7 mouse cellular contexts compared by ENCODE assay signal in the genomic region with DNA sequence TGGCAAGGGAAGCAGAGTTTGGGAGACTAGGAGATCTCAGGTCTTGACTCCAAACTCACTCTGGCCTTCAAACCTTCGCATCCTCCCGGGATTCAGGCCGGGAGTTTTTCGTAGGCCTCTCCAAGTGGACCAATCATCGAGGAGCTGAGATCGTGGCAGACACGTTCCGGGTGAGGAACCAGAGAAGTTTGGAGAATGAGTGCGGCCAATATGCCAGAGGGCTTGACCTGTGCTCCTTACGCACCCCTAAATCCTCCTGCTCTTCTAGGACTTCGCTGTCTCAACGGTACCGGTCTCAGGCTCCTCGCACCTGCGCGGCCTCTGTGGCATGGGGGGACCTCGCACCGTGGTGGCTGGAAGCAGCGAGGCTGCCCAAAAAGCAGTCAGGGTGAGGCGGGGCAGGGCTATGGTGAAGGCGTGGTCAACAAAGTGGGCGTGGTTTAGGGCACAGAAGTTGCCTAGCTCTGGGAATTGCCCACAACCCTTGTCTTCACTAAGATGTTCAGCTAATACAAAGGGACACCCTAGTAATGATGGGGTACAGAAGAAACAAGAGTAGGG. TPM values are rescaled to one million over a fixed set of nuclear protein-coding genes. Genes with fewer than 3 reads are reported as not detected.
A peak's percentile ranks its signal among the peaks of the same experiment; 100 is the strongest.
DNase-seq lines count a peak whose midpoint lies in the region; ATAC-seq and TF ChIP-seq lines count a peak whose summit lies in the region.

No protein-coding gene starts in this region.

- DNase-seq in 3T3-L1 (ENCODE audit: low read depth, low spot score), result peak; percentile 48
- no peak for DNase-seq in G1E (ENCODE audit: low spot score)
- no peak for DNase-seq in limb, embryonic 11.5 days (ENCODE audit: low spot score)
- no peak for DNase-seq in urinary bladder, postnatal 10 days (ENCODE audit: low spot score)
- DNase-seq in left cerebral cortex, adult 8-10 months (ENCODE audit: low spot score in 2 of 2), result no peak

- H3K4me3 ChIP-seq in G1E (ENCODE audit: low read depth, low read length), result peak overlapping the region; percentile 76; the same call in 1 of the 2 replicates
- H3K4me3 ChIP-seq in heart, embryonic 14.5 days (ENCODE audit: control insufficient read depth in 1 of 2, insufficient read depth in 1 of 2, low read depth in 1 of 2, low read length in 2 of 2), result peak overlapping the region; percentile 66 to 94
- no peak overlapping the region; the same call in 1 of the 2 replicates for H3K4me3 ChIP-seq in limb, embryonic 11.5 days (ENCODE audit: low read depth, low read length)
- H3K4me3 ChIP-seq in neural tube, embryonic 13.5 days, result peak overlapping the region; percentile 79

- H3K4me1 ChIP-seq in G1E (ENCODE audit: insufficient read depth, low read depth, low read length), result peaks cover 70% of the 10 kb centered on the region
- peaks cover 10 to 22% of the 10 kb centered on the region in 2 experiments for H3K4me1 ChIP-seq in heart, embryonic 14.5 days (ENCODE audit: control insufficient read depth in 2 of 2, insufficient read depth in 2 of 2, low read length in 2 of 2)
- H3K4me1 ChIP-seq in limb, embryonic 11.5 days (ENCODE audit: control insufficient read depth, insufficient read depth, low read length), result peaks cover 19% of the 10 kb centered on the region
- peaks cover 43% of the 10 kb centered on the region for H3K4me1 ChIP-seq in neural tube, embryonic 13.5 days (replicated peaks)

- peak overlapping the region; percentile 91; the same call in 1 of the 2 replicates for H3K9ac ChIP-seq in heart, embryonic 14.5 days (ENCODE audit: low read length)
- no peak overlapping the region for H3K9ac ChIP-seq in limb, embryonic 11.5 days (ENCODE audit: low read length)
- peak overlapping the region; percentile 87 for H3K9ac ChIP-seq in neural tube, embryonic 13.5 days

- no peak for TF ChIP-seq CTCF in G1E (IDR thresholded peaks at IDR 0.05; ENCODE audit: low read depth, low read length)

- peaks cover 66% of the 10 kb centered on the region for H3K36me3 ChIP-seq in G1E (replicated peaks)
- peaks cover 53% of the 10 kb centered on the region for H3K36me3 ChIP-seq in heart, embryonic 14.5 days (ENCODE audit: control insufficient read depth, insufficient read depth, low read length)
- peaks cover 13% of the 10 kb centered on the region for H3K36me3 ChIP-seq in limb, embryonic 11.5 days (ENCODE audit: control insufficient read depth, insufficient read depth, low read length)
- peaks cover 32% of the 10 kb centered on the region for H3K36me3 ChIP-seq in neural tube, embryonic 13.5 days

- H3K4me2 ChIP-seq in heart, embryonic 14.5 days (ENCODE audit: low read length), result peak overlapping the region; percentile 93
- peak overlapping the region; percentile 95 for H3K4me2 ChIP-seq in limb, embryonic 11.5 days (ENCODE audit: low read depth, severe bottlenecking)
- peak overlapping the region; percentile 94 for H3K4me2 ChIP-seq in neural tube, embryonic 13.5 days

- ATAC-seq in G1E (ENCODE audit: extremely low read depth, insufficient number of reproducible peaks, low FRiP score, poor library complexity, severe bottlenecking), result no peak
- no peak for ATAC-seq in heart, embryonic 14.5 days (ENCODE audit: insufficient number of reproducible peaks, insufficient read depth, low FRiP score, low read depth)
- ATAC-seq in limb, embryonic 11.5 days (ENCODE audit: insufficient number of reproducible peaks, low FRiP score, low TSS enrichment, low read depth), result no peak
- no peak for ATAC-seq in neural tube, embryonic 13.5 days (ENCODE audit: low read depth)

- H3K9me3 ChIP-seq in G1E (replicated peaks), result no peaks in the 10 kb centered on the region
- no peaks in the 10 kb centered on the region for H3K9me3 ChIP-seq in heart, embryonic 14.5 days (ENCODE audit: control insufficient read depth, low read length)
- H3K9me3 ChIP-seq in limb, embryonic 11.5 days (ENCODE audit: control insufficient read depth, low read length), result no peaks in the 10 kb centered on the region
- H3K9me3 ChIP-seq in neural tube, embryonic 13.5 days, result no peaks in the 10 kb centered on the region

- peaks cover 13% of the 10 kb centered on the region for H3K27me3 ChIP-seq in G1E (ENCODE audit: insufficient read depth, low read length)
- H3K27me3 ChIP-seq in heart, embryonic 14.5 days (ENCODE audit: control insufficient read depth, insufficient read depth, low read length), result peaks cover 16% of the 10 kb centered on the region; the same call in 1 of the 2 replicates
- peaks cover 9% of the 10 kb centered on the region for H3K27me3 ChIP-seq in limb, embryonic 11.5 days (ENCODE audit: control insufficient read depth, insufficient read depth, low read length)
- H3K27me3 ChIP-seq in neural tube, embryonic 13.5 days, result peaks cover 31% of the 10 kb centered on the region

- 71% methylated on average over 22 of the region's 22 CpGs for WGBS in heart, embryonic 14.5 days
- WGBS in limb, embryonic 11.5 days, result 56% methylated on average over 22 of the region's 22 CpGs
- WGBS in neural tube, embryonic 13.5 days, result 52% methylated on average over 22 of the region's 22 CpGs

- H3K27ac ChIP-seq in heart, embryonic 14.5 days (replicated peaks in 1 of 2; ENCODE audit: control insufficient read depth in 1 of 2, insufficient read depth in 1 of 2, low read depth in 2 of 2, low read length in 2 of 2), result no peak overlapping the region
- H3K27ac ChIP-seq in limb, embryonic 11.5 days (replicated peaks; ENCODE audit: low read depth, low read length), result no peak overlapping the region
- H3K27ac ChIP-seq in neural tube, embryonic 13.5 days (replicated peaks), result no peak overlapping the region

RNA-seq across cellular contexts. Expression of a gene that starts 2.0 kb away (rescaled TPM):
- 52.4 and 70.3 TPM in 2 replicates for total RNA-seq in G1E (2014; fragmentation: Nextera tagmentation)
- total RNA-seq in G1E (2017), result 179 and 180 TPM in 2 replicates
- polyA plus RNA-seq in G1E (2012), result 242 and 291 TPM in 2 replicates
- polyA plus RNA-seq in heart, embryonic 14.5 days (2014; fragmentation: Nextera tagmentation; extraction: Ambion mirVana), result 186 and 222 TPM in 2 replicates
- polyA plus RNA-seq in limb, embryonic 11.5 days (2014; fragmentation: Nextera tagmentation; extraction: Ambion mirVana), result 553 and 582 TPM in 2 replicates
- polyA plus RNA-seq in neural tube, embryonic 13.5 days (2015; fragmentation: Nextera tagmentation; extraction: Ambion mirVana), result 417 and 431 TPM in 2 replicates
- 10 to 100 TPM; 13.1 to 20.2 (median 14.8) TPM for total RNA-seq in left cerebral cortex, adult 8-10 months (2022)

RNA-seq across cellular contexts. Expression of a gene that starts 4.4 kb away (rescaled TPM):
- total RNA-seq in G1E (2014; fragmentation: Nextera tagmentation) (not detected in 2 replicates), G1E (2017) (0.16 TPM in 1 of 2 replicates, not detected in the other)
- polyA plus RNA-seq in G1E (2012), result not detected in 2 replicates
- not detected in 2 replicates for polyA plus RNA-seq in heart, embryonic 14.5 days (2014; fragmentation: Nextera tagmentation; extraction: Ambion mirVana)
- polyA plus RNA-seq in limb, embryonic 11.5 days (2014; fragmentation: Nextera tagmentation; extraction: Ambion mirVana), result 0.16 TPM in 1 of 2 replicates, not detected in the other
- 0.54 TPM in 1 of 2 replicates, not detected in the other for polyA plus RNA-seq in neural tube, embryonic 13.5 days (2015; fragmentation: Nextera tagmentation; extraction: Ambion mirVana)
- not detected for total RNA-seq in left cerebral cortex, adult 8-10 months (2022)

RNA-seq across cellular contexts. Expression of a gene that starts 5.2 kb away (rescaled TPM):
- total RNA-seq in G1E (2014; fragmentation: Nextera tagmentation) (not detected in 2 replicates), G1E (2017) (0.06 TPM in 1 of 2 replicates, not detected in the other)
- polyA plus RNA-seq in G1E (2012), result not detected in 2 replicates
- 0.54 and 0.73 TPM in 2 replicates for polyA plus RNA-seq in heart, embryonic 14.5 days (2014; fragmentation: Nextera tagmentation; extraction: Ambion mirVana)
- polyA plus RNA-seq in limb, embryonic 11.5 days (2014; fragmentation: Nextera tagmentation; extraction: Ambion mirVana), result 0.84 and 1.2 TPM in 2 replicates
- polyA plus RNA-seq in neural tube, embryonic 13.5 days (2015; fragmentation: Nextera tagmentation; extraction: Ambion mirVana), result 0.28 and 0.38 TPM in 2 replicates
- total RNA-seq in left cerebral cortex, adult 8-10 months (2022), result under 1 TPM in 1 of 4 experiments, not detected in 3; 0.15 TPM

RNA-seq across cellular contexts. Expression of a gene that starts 11.1 kb away (rescaled TPM):
- 211 and 218 TPM in 2 replicates for total RNA-seq in G1E (2014; fragmentation: Nextera tagmentation)
- total RNA-seq in G1E (2017), result 562 and 724 TPM in 2 replicates
- 233 and 258 TPM in 2 replicates for polyA plus RNA-seq in G1E (2012)
- 108 TPM in 2 replicates for polyA plus RNA-seq in heart, embryonic 14.5 days (2014; fragmentation: Nextera tagmentation; extraction: Ambion mirVana)
- polyA plus RNA-seq in limb, embryonic 11.5 days (2014; fragmentation: Nextera tagmentation; extraction: Ambion mirVana), result 52.1 and 76.7 TPM in 2 replicates
- polyA plus RNA-seq in neural tube, embryonic 13.5 days (2015; fragmentation: Nextera tagmentation; extraction: Ambion mirVana), result 132 and 145 TPM in 2 replicates
- total RNA-seq in left cerebral cortex, adult 8-10 months (2022), result 10 to 100 TPM; 10.2 to 18.3 (median 11.8) TPM

RNA-seq across cellular contexts. Expression of a gene that starts 14.3 kb away (rescaled TPM):
- total RNA-seq in G1E (2014; fragmentation: Nextera tagmentation), result 41.7 and 45.5 TPM in 2 replicates
- 11.8 and 12.4 TPM in 2 replicates for total RNA-seq in G1E (2017)
- 11.3 and 11.5 TPM in 2 replicates for polyA plus RNA-seq in G1E (2012)
- 2.6 and 3.5 TPM in 2 replicates for polyA plus RNA-seq in heart, embryonic 14.5 days (2014; fragmentation: Nextera tagmentation; extraction: Ambion mirVana)
- polyA plus RNA-seq in limb, embryonic 11.5 days (2014; fragmentation: Nextera tagmentation; extraction: Ambion mirVana), result 3.5 and 3.7 TPM in 2 replicates
- polyA plus RNA-seq in neural tube, embryonic 13.5 days (2015; fragmentation: Nextera tagmentation; extraction: Ambion mirVana), result 2.8 and 3.1 TPM in 2 replicates
- 1 to 10 TPM in 1 of 4 experiments, under 1 TPM in 2, not detected in 1; 0.34 to 1.2 (median 0.78) TPM for total RNA-seq in left cerebral cortex, adult 8-10 months (2022)
